30 mouse cellular contexts compared by ENCODE assay signal in the genomic region with DNA sequence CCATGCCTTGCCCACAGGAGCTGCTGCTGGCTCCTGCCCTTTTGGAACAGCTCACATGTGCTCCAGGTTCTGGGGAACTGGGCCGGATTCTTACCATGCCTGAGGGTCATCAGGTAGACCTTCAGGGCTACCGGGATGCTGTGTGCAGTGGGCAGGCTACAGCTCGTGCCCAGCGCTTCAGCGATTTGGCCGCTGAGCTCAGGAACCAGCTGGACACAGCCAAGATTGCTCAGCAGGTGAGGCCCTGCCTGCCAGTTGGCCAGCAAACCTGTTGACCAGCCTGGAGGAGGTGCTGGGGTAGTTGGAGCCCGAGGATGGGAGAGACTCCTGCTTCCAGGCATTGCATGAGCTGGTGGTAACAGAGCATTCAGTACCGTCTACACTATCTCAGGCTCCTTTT. TPM values are rescaled to one million over a fixed set of nuclear protein-coding genes. Genes with fewer than 3 reads are reported as not detected.
A peak's percentile ranks its signal among the peaks of the same experiment; 100 is the strongest.
DNase-seq lines count a peak whose midpoint lies in the region; ATAC-seq lines count a peak whose summit lies in the region.
"Had no signal": no experiment of that assay in that cellular context is flagged by ENCODE, and none has a peak within 500 bp of the region (broad histone marks: within the 10 kb centered on the region; RNA-seq: fewer than 3 reads in every experiment).

No protein-coding gene starts in this region.

- H3K27me3 ChIP-seq in midbrain, embryonic 10.5 days (ENCODE audit: low read depth, poor library complexity, severe bottlenecking) = peaks cover 17% of the 10 kb centered on the region
- H3K27me3 ChIP-seq in midbrain, embryonic 16.5 days (ENCODE audit: control insufficient read depth, insufficient read depth, low read depth, low read length) = no peaks in the 10 kb centered on the region
- H3K27me3 ChIP-seq in hindbrain, embryonic 10.5 days (ENCODE audit: insufficient read depth, poor library complexity, severe bottlenecking) = peaks cover 52% of the 10 kb centered on the region
- H3K27me3 ChIP-seq: CH12.LX had no signal

- peaks cover 58% of the 10 kb centered on the region for H3K36me3 ChIP-seq in midbrain, embryonic 10.5 days
- H3K36me3 ChIP-seq in midbrain, embryonic 16.5 days (ENCODE audit: control insufficient read depth, insufficient read depth, low read length) = peaks cover 49% of the 10 kb centered on the region
- peaks cover 37% of the 10 kb centered on the region for H3K36me3 ChIP-seq in hindbrain, embryonic 10.5 days
- H3K36me3 ChIP-seq: heart, embryonic 10.5 days; heart, embryonic 15.5 days had no signal

- 0 out of 2 replicates have a peak overlapping the region, but pooled peaks have one; percentile 17 for H3K27ac ChIP-seq in midbrain, embryonic 10.5 days (replicated peaks)
- H3K27ac ChIP-seq in midbrain, embryonic 16.5 days (ENCODE audit: low read length) = no peak overlapping the region
- H3K27ac ChIP-seq in hindbrain, embryonic 10.5 days = no peak overlapping the region
- H3K27ac ChIP-seq: heart, embryonic 10.5 days; heart, embryonic 15.5 days; hindbrain, embryonic 13.5 days; midbrain, embryonic 12.5 days had no signal

- no peak overlapping the region for H3K4me3 ChIP-seq in midbrain, embryonic 10.5 days
- H3K4me3 ChIP-seq in midbrain, embryonic 16.5 days (ENCODE audit: low read depth, low read length) = no peak overlapping the region
- no peak overlapping the region for H3K4me3 ChIP-seq in hindbrain, embryonic 10.5 days
- H3K4me3 ChIP-seq: erythroblast, embryonic 14.5 days; heart, embryonic 10.5 days; heart, embryonic 15.5 days; hindbrain, embryonic 13.5 days; midbrain, embryonic 12.5 days had no signal

- H3K4me1 ChIP-seq in midbrain, embryonic 10.5 days = peaks cover 36% of the 10 kb centered on the region
- H3K4me1 ChIP-seq in midbrain, embryonic 16.5 days (ENCODE audit: control insufficient read depth, insufficient read depth, low read length) = peaks cover 22% of the 10 kb centered on the region
- H3K4me1 ChIP-seq in hindbrain, embryonic 10.5 days (replicated peaks) = peaks cover 39% of the 10 kb centered on the region

- whole genome bisulfite sequencing in midbrain, embryonic 10.5 days = 88% methylated on average over 8 of the region's 8 CpGs
- 91% methylated on average over 8 of the region's 8 CpGs for WGBS in midbrain, embryonic 16.5 days
- WGBS in hindbrain, embryonic 10.5 days = 88% methylated on average over 8 of the region's 8 CpGs

- no peak overlapping the region for H3K9ac ChIP-seq in midbrain, embryonic 16.5 days (ENCODE audit: low read depth, low read length)
- H3K9ac ChIP-seq: heart, embryonic 15.5 days; hindbrain, embryonic 13.5 days; liver, postnatal 0 days; midbrain, embryonic 12.5 days had no signal

- no peak overlapping the region for H3K4me2 ChIP-seq in midbrain, embryonic 16.5 days (ENCODE audit: low read length)
- H3K4me2 ChIP-seq: heart, embryonic 15.5 days; hindbrain, embryonic 13.5 days; liver, embryonic 11.5 days; midbrain, embryonic 12.5 days had no signal

- no peaks in the 10 kb centered on the region for H3K9me3 ChIP-seq in midbrain, embryonic 10.5 days (replicated peaks)
- no peaks in the 10 kb centered on the region for H3K9me3 ChIP-seq in midbrain, embryonic 16.5 days (replicated peaks; ENCODE audit: control insufficient read depth, low read length, poor library complexity, severe bottlenecking)
- H3K9me3 ChIP-seq in hindbrain, embryonic 10.5 days = no peaks in the 10 kb centered on the region
- H3K9me3 ChIP-seq: heart, embryonic 10.5 days; heart, embryonic 15.5 days; hindbrain, embryonic 13.5 days; midbrain, embryonic 12.5 days had no signal

- no peak for DNase-seq in cerebellum, postnatal 4 days (ENCODE audit: low spot score in 2 of 2)
- DNase-seq in midbrain, embryonic 10.5 days (ENCODE audit: low spot score) = no peak
- peak; percentile 93 to 94 for DNase-seq in cerebellum, postnatal 10 days
- DNase-seq in hindbrain, embryonic 10.5 days (ENCODE audit: low spot score) = no peak
- DNase-seq in embryo, embryonic 10.5 days (ENCODE audit: low spot score) = no peak
- DNase-seq in spleen, adult 18-20 months = no peak
- DNase-seq: adrenal gland, adult 8-10 months; gastrocnemius, postnatal 10 days; heart, postnatal 36 days; kidney, adult 8-10 months; kidney, postnatal 10 days; layer of hippocampus, adult 9-11 months; liver, postnatal 0 days; lung, postnatal 36 days; retina, postnatal 1 day; right cerebral cortex, postnatal 25 days; thymus, postnatal 25 days had no signal

- ATAC-seq in cerebellum, adult (ENCODE audit: insufficient number of reproducible peaks, low FRiP score, low TSS enrichment) = peak; percentile 62; the same call in 1 of the 2 replicates
- no peak for ATAC-seq in midbrain, embryonic 16.5 days
- ATAC-seq: forebrain, embryonic 16.5 days; intestine, embryonic 16.5 days; liver, postnatal 0 days had no signal

RNA-seq across cellular contexts. Expression of a gene that starts 5.8 kb away (rescaled TPM):
- 6.2 and 8.1 TPM in 2 replicates for polyA plus RNA-seq in midbrain, embryonic 10.5 days (2016; fragmentation: Nextera tagmentation; extraction: Ambion mirVana)
- 17.3 and 18.3 TPM in 2 replicates for polyA plus RNA-seq in midbrain, embryonic 16.5 days (2015; fragmentation: Nextera tagmentation; extraction: Ambion mirVana)
- 5.7 and 5.9 TPM in 2 replicates for polyA plus RNA-seq in hindbrain, embryonic 10.5 days (2016; fragmentation: Nextera tagmentation; extraction: Ambion mirVana)

RNA-seq across cellular contexts. Expression of a gene that starts 11.2 kb away (rescaled TPM):
- not detected in 2 replicates for polyA plus RNA-seq in midbrain, embryonic 10.5 days (2016; fragmentation: Nextera tagmentation; extraction: Ambion mirVana)
- polyA plus RNA-seq in midbrain, embryonic 16.5 days (2015; fragmentation: Nextera tagmentation; extraction: Ambion mirVana) = 0.09 and 0.80 TPM in 2 replicates
- polyA plus RNA-seq in hindbrain, embryonic 10.5 days (2016; fragmentation: Nextera tagmentation; extraction: Ambion mirVana) = not detected in 2 replicates
- polyA plus RNA-seq: forebrain, embryonic 11.5 days; forebrain, embryonic 16.5 days; heart, embryonic 10.5 days; limb, embryonic 11.5 days; liver, embryonic 11.5 days had no signal

RNA-seq across cellular contexts. Expression of a gene that starts 22.3 kb away (rescaled TPM):
- polyA plus RNA-seq in midbrain, embryonic 10.5 days (2016; fragmentation: Nextera tagmentation; extraction: Ambion mirVana) = 1.1 and 1.9 TPM in 2 replicates
- 2.8 and 3.4 TPM in 2 replicates for polyA plus RNA-seq in midbrain, embryonic 16.5 days (2015; fragmentation: Nextera tagmentation; extraction: Ambion mirVana)
- 0.90 and 1.2 TPM in 2 replicates for polyA plus RNA-seq in hindbrain, embryonic 10.5 days (2016; fragmentation: Nextera tagmentation; extraction: Ambion mirVana)
- polyA plus RNA-seq: erythroblast, embryonic 14.5 days; limb, embryonic 11.5 days; liver, embryonic 11.5 days had no signal

RNA-seq across cellular contexts. Expression of a gene that starts 26.6 kb away (rescaled TPM):
- polyA plus RNA-seq in midbrain, embryonic 10.5 days (2016; fragmentation: Nextera tagmentation; extraction: Ambion mirVana) = 17.4 and 26.4 TPM in 2 replicates
- 121 and 130 TPM in 2 replicates for polyA plus RNA-seq in midbrain, embryonic 16.5 days (2015; fragmentation: Nextera tagmentation; extraction: Ambion mirVana)
- 17.0 and 31.3 TPM in 2 replicates for polyA plus RNA-seq in hindbrain, embryonic 10.5 days (2016; fragmentation: Nextera tagmentation; extraction: Ambion mirVana)

RNA-seq across cellular contexts. Expression of a gene that starts 35.1 kb away (rescaled TPM):
- polyA plus RNA-seq in midbrain, embryonic 10.5 days (2016; fragmentation: Nextera tagmentation; extraction: Ambion mirVana) = 80.6 and 125 TPM in 2 replicates
- polyA plus RNA-seq in midbrain, embryonic 16.5 days (2015; fragmentation: Nextera tagmentation; extraction: Ambion mirVana) = 481 and 529 TPM in 2 replicates
- polyA plus RNA-seq in hindbrain, embryonic 10.5 days (2016; fragmentation: Nextera tagmentation; extraction: Ambion mirVana) = 75.1 and 155 TPM in 2 replicates
- polyA plus RNA-seq: erythroblast, embryonic 14.5 days had no signal

Comparison
In these comparisons a context has a peak if more than half of its experiments do, and no peak if none do; other contexts are left out.
1. DNase-seq: peak in cerebellum, postnatal 10 days (2 of 2); none in cerebellum, postnatal 4 days (0 of 2), midbrain, embryonic 10.5 days (single experiment), hindbrain, embryonic 10.5 days (single experiment), embryo, embryonic 10.5 days (single experiment) and spleen, adult 18-20 months (0 of 2).